Mouse (Mus musculus) heart, adult 2 months (tissue): Measurements from ENCODE around the gene Btc. TPM values are rescaled to one million over a fixed set of nuclear protein-coding genes. Genes with fewer than 3 reads are reported as not detected.
A peak's percentile ranks its signal among the peaks of the same experiment; 100 is the strongest.

Source experiments
- DNase-seq, 2 experiments: peaks; one replicate each; pipeline ENCODE4 v3.0.0; 2021
- H3K27ac ChIP-seq: fragments of 200-600 bp; 2 replicates; pipeline ENCODE4 v1.8.1; 2022
- H3K27me3 ChIP-seq: fragments of 200-500 bp; 2 replicates; pipeline ENCODE4 v1.6.1; 2012; ENCODE audit warnings: mild to moderate bottlenecking, low read length, inconsistent platforms, mixed read lengths; ENCODE audit not compliant: control insufficient read depth, insufficient read depth
- H3K36me3 ChIP-seq: fragments of 200-500 bp; 2 replicates; pipeline ENCODE4 v1.6.1; 2012; ENCODE audit warnings: low read length, inconsistent platforms; ENCODE audit not compliant: control insufficient read depth, insufficient read depth
- H3K4me1 ChIP-seq: fragments of 200-500 bp; 2 replicates; pipeline ENCODE4 v1.6.1; 2011; ENCODE audit warnings: low read length; ENCODE audit not compliant: control insufficient read depth, insufficient read depth
- H3K4me3 ChIP-seq: fragments of 200-600 bp; 2 replicates; pipeline ENCODE4 v1.8.1; 2022
- H3K79me2 ChIP-seq: fragments of 200-500 bp; replicated peaks from 2 replicates; pipeline ENCODE4 v1.6.1; 2012; ENCODE audit warnings: mild to moderate bottlenecking, inconsistent platforms, low read length, moderate library complexity, mixed read lengths; ENCODE audit not compliant: control insufficient read depth, insufficient read depth
- H3K9ac ChIP-seq: fragments of 200-500 bp; 2 replicates; pipeline ENCODE4 v1.6.1; 2012; ENCODE audit warnings: low read depth, mild to moderate bottlenecking, control low read depth, inconsistent platforms, low read length, mixed read lengths
- CTCF ChIP-seq: fragments of 200-600 bp; IDR thresholded peaks from 2 replicates; pipeline ENCODE4 v1.8.1; 2022; ENCODE audit warnings: antibody characterized with exemption, mild to moderate bottlenecking, moderate library complexity
- EP300 ChIP-seq: fragments of 200-500 bp; IDR thresholded peaks from 2 replicates; pipeline ENCODE4 v1.6.1; 2011; ENCODE audit warnings: low read depth, low read length, control low read depth; ENCODE audit not compliant: insufficient read depth
- POLR2A ChIP-seq: fragments of 200-500 bp; IDR thresholded peaks from 2 replicates; pipeline ENCODE4 v1.6.1; 2011; ENCODE audit warnings: mild to moderate bottlenecking, low read depth, low read length, control low read depth; ENCODE audit not compliant: insufficient read depth
- WGBS: fragments of 180-500 bp; shearing (Covaris S2); methylation state at CpG from one replicate; pipeline ENCODE4 v1.1.7; 2018; 5-methylcytosine and 5-hydroxymethylcytosine counted together
- intact Hi-C: fragments of 180-260 bp; cut with DNase I; formaldehyde crosslinking; loops from one replicate; pipeline ENCODE4 v1.15.1; 2025
- long read RNA-seq: library from polyadenylated mRNA; stranded (forward); transcript quantifications from one replicate; pipeline ENCODE4 v2.0.0, GENCODE M21; 2021
- polyA plus RNA-seq: library from polyadenylated mRNA; depleted of rRNA; stranded (reverse); fragments of >200 nt; gene quantifications from 2 replicates; pipeline ENCODE4 v1.2.3, GENCODE M21; 2012; rRNA removed
- total RNA-seq, 2 experiments: library from RNA; stranded (reverse); gene quantifications; 2 replicates each; pipeline ENCODE4 v1.2.3; 2021

Btc gene
- total RNA-seq (1 to 10 TPM; 1.5 to 1.6 TPM), polyA plus RNA-seq (0.35 and 0.73 TPM in 2 replicates)
- long read RNA-seq, partial matches to known transcripts, result 0 of 1 reads
- long read RNA-seq, other reads (novel, unspliced or antisense), result 0 of 1 reads

DNA sequence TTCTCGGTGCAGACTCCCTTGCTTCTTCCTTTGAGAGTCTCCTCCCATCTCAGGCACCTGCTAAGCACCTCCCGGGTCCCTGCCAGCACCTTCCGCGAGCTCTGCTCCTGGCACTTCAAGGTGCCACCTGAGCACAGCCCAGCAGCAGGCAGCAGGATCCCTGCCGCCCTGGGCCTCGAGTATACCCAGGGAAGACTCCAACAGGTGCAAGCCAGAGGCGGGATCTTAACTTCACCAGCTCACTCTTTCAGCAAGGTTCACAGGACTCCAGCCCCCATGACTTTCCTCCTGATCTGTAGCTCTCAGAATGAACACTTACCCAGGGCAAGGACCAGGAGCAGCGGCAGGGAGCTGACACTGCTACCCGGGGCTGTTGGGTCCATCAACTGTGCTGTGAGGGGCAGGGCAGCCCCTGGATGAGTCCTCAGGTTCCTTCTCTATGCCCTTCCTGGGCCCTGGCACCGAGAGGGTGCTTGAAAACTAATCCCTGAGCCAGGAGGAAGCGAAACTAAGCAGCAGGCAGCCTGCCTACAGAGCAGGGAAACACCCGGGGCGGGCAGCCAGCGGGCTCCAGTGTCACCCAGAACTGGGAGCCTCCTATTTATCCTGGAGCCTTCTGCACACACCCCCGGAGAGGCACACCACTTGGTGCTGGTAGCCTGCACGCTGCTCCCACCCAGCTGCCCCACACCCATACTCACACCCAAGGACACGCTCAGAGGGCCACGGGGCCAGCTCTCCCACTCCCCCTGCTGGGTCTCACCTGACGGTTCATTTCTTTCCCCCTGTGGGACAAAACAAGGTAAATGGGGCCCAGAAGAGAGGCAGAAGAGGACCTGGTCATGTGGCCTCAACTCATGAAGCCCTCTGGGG is at the start of gene Btc:
Gene Btc, minus strand, starts transcription at position 656 of the 873 bp plus-strand sequence.
- intact Hi-C loops, result no loop called here
- H3K36me3 ChIP-seq, result no peaks in the 10 kb centered on the region
- DNase-seq, result peak; percentile 72 to 78
- TF ChIP-seq POLR2A (no peak), CTCF (peak; percentile 69)
- no peaks in the 10 kb centered on the region for H3K27me3 ChIP-seq
- peak within 1 kb of the TSS; percentile 75 for H3K9ac ChIP-seq
- H3K4me1 ChIP-seq, result peaks cover 1% of the 10 kb centered on the region; the same call in 1 of the 2 replicates
- no peaks in the 10 kb centered on the region for H3K79me2 ChIP-seq
- H3K4me3 ChIP-seq, result peak within 1 kb of the TSS; percentile 59
- peak within 1 kb of the TSS; percentile 56 for H3K27ac ChIP-seq
- WGBS, result 7% methylated on average over 19 of the region's 19 CpGs

DNA sequence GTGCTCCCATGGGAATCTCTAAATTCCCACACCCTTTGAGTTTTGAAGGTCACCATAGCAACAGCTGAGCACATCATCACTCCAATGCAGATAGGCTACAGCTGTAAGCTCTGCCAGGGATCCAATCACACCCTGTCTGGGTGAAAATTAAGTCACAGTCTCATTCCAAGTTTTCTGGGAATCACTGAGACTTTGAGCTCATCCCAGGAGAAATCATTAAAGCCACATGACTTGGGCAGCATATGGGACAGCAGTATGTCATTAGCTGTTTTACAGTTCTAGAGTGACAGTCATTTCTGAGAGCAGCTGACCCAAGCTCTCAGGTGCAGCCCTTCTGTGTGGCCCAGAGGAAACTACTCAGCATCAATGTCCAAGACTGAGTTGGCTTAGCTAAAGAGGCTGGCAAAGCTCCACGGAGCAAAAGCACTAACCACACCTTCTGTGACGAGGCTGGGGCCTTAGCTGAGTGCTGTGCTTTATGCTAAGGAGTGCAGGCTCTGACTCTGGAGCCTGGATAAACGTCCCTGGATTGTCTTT is 42.3 kb upstream of the Btc start:
- Histone ChIP-seq H3K36me3 (no peaks in the 10 kb centered on the region), H3K27me3 (no peaks in the 10 kb centered on the region), H3K27ac (no peak overlapping the region), H3K4me3 (no peak overlapping the region), H3K79me2 (no peaks in the 10 kb centered on the region), H3K4me1 (no peaks in the 10 kb centered on the region), H3K9ac (no peak overlapping the region)
- 7% methylated on average over 3 of the region's 3 CpGs for WGBS
- TF ChIP-seq EP300 (no peak), POLR2A (no peak), CTCF (no peak)
- DNase-seq, result peak in 1 of 2 experiments; percentile 21
- intact Hi-C loops, result no loop called here

DNA sequence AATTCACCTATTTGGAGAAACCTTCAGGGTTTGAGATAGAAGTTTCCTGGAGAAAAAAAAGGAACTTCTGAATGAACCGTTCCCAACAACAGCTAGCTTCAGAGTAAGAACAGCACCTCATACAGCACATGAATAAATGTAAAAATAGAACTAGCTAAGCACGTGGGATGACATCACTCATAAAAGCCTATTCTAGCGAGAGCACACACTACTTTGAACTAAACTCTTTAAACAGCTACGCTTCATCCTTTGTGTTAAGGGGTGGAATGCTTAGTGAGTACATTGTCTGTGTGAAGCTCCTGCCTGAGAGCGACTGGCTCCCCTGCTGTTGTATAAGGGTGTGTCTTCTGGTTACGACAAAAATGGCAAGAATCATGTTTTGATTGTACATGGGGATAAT is 33.8 kb upstream of the Btc start:
- H3K27me3 ChIP-seq, result no peaks in the 10 kb centered on the region
- DNase-seq, result no peak
- H3K36me3 ChIP-seq, result no peaks in the 10 kb centered on the region
- intact Hi-C loops, result no loop called here
- 35% methylated on average over 6 of the region's 6 CpGs for WGBS
- H3K27ac ChIP-seq, result no peak overlapping the region
- no peak overlapping the region for H3K9ac ChIP-seq
- no peak for TF ChIP-seq EP300
- no peak for TF ChIP-seq CTCF
- TF ChIP-seq POLR2A, result no peak
- H3K4me3 ChIP-seq, result 0 out of 2 replicates have a peak overlapping the region, but pooled peaks have one; percentile 12
- no peaks in the 10 kb centered on the region for H3K4me1 ChIP-seq
- no peaks in the 10 kb centered on the region for H3K79me2 ChIP-seq

DNA sequence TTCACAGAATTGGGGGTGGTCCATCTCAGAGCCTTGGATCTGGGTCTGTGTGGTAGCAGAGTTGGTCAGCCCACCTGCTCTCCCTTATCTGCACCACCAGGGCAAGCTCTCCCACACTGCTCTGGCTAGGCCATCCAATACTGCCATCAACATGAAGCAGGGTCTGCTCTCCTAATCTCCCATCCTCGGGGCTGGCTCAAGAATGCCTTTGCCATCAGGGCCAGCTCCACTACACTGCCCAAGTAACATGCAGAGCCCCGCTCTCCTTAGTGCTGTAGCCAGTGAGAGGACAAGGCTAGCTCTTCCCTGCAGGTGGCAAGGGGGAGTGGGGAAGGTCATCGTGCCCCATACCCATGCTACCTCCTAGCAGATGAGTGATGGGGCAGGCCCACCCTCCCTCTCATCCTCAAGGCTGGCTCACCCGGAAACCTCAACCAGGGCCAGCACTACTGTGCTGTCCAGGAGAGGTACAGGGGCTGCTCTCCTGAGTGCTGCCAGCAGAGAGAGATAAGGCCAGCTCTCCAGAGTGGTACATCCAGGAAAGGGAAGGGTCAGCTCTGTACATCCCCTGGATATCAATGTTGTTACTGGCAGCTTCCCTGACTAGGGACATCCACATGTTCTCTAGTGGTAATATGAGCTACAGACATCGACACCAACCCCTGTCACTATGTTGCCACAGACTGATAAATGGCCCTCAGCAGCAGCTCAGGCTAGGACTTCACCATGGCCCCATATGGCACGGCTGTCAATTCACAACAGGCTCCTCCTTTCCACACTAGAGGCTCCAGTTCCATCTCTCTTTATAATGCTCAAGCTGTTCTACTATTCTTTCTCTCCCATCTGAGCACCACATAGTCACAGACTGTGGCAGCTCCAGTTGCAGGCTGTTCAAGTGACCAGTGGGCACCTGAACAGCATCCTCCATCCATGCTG is 32.2 kb upstream of the Btc start:
- TF ChIP-seq EP300 (no peak), CTCF (no peak), POLR2A (no peak)
- WGBS, result 62% methylated on average over 6 of the region's 6 CpGs
- DNase-seq, result no peak
- Histone ChIP-seq H3K9ac (no peak overlapping the region), H3K79me2 (no peaks in the 10 kb centered on the region), H3K4me3 (no peak overlapping the region), H3K4me1 (no peaks in the 10 kb centered on the region), H3K27me3 (no peaks in the 10 kb centered on the region), H3K27ac (no peak overlapping the region), H3K36me3 (no peaks in the 10 kb centered on the region)
- intact Hi-C loops, result no loop called here

DNA sequence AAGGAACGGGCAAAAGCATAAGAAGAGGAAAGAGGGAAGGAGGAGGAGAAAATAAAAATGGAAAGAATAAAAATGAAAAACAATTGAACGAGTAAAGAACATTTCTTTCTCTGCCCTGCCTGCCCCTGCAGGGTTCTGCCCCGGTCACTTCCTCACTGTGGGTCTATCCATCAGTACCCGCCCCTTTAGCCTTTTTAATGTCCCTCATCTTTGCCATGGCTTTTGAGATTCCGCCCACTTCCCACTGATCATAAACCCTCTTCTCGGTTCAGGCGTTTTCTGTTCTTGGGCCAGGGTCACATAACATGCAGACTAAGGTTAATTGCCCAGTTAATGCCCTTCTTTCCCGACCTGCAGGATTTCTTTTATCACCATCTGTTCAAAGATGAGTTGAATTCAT is 25.8 kb upstream of the Btc start:
- no peaks in the 10 kb centered on the region for H3K36me3 ChIP-seq
- no peak for TF ChIP-seq POLR2A
- TF ChIP-seq EP300, result no peak
- no peak for TF ChIP-seq CTCF
- WGBS, result 70% methylated on average over 8 of the region's 8 CpGs
- intact Hi-C loops, result no loop called here
- no peak overlapping the region for H3K9ac ChIP-seq
- H3K4me3 ChIP-seq, result no peak overlapping the region
- no peaks in the 10 kb centered on the region for H3K27me3 ChIP-seq
- H3K4me1 ChIP-seq, result no peaks in the 10 kb centered on the region
- DNase-seq, result no peak
- no peaks in the 10 kb centered on the region for H3K79me2 ChIP-seq
- H3K27ac ChIP-seq, result no peak overlapping the region
